ENCODE assay signal across 13 mouse cellular contexts in the genomic region with DNA sequence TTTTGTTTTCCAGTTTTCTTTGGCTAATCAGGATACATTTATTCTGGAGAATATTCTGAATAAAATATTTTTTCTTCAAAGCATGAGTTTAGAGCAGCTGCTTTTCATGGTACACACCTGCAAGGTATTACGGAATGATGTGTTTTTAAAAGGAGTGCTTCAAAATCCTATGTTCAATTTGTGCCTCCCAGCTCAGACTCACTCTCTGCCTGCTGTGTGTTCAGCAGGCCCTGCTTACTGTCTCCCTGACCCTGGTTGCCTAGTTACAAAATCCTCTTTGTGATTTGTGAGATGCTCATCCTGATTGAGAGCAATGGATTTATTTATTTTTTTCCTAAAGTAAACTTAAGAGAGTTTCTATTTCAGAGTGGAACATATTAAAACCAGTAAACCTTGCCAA.
DNase-seq lines count a peak whose midpoint lies in the region; ATAC-seq and TF ChIP-seq lines count a peak whose summit lies in the region.
"Had no signal": no experiment of that assay in that cellular context is flagged by ENCODE, and none has a peak within 500 bp of the region (broad histone marks: within the 10 kb centered on the region; RNA-seq: fewer than 3 reads in every experiment).

No protein-coding gene starts in this region.

- H3K9me3 ChIP-seq in intestine, embryonic 14.5 days (ENCODE audit: control insufficient read depth, low read length), result no peaks in the 10 kb centered on the region
- no peaks in the 10 kb centered on the region for H3K9me3 ChIP-seq in intestine, postnatal 0 days (ENCODE audit: control insufficient read depth)
- no peaks in the 10 kb centered on the region for H3K9me3 ChIP-seq in embryonic facial prominence, embryonic 10.5 days
- H3K9me3 ChIP-seq in heart, embryonic 11.5 days (replicated peaks; ENCODE audit: control insufficient read depth, low read length), result no peaks in the 10 kb centered on the region
- H3K9me3 ChIP-seq in midbrain, embryonic 15.5 days, result no peaks in the 10 kb centered on the region

- no peak for ATAC-seq in intestine, embryonic 14.5 days (replicated peaks; ENCODE audit: low FRiP score, low TSS enrichment, low read depth)
- ATAC-seq in intestine, postnatal 0 days, result no peak
- ATAC-seq in heart, embryonic 11.5 days (replicated peaks; ENCODE audit: insufficient number of reproducible peaks, low FRiP score, low TSS enrichment), result no peak
- ATAC-seq in midbrain, embryonic 15.5 days (replicated peaks), result peak; percentile 83

- peak overlapping the region; percentile 69 for H3K27ac ChIP-seq in intestine, embryonic 14.5 days (ENCODE audit: low read depth)
- H3K27ac ChIP-seq in intestine, postnatal 0 days (ENCODE audit: low read depth, low read length), result no peak overlapping the region
- H3K27ac ChIP-seq in embryonic facial prominence, embryonic 10.5 days (replicated peaks), result peak overlapping the region; percentile 67
- 0 out of 2 replicates have a peak overlapping the region, but pooled peaks have one; percentile 64 for H3K27ac ChIP-seq in heart, embryonic 11.5 days (ENCODE audit: low read depth, low read length)
- no peak overlapping the region; the same call in 1 of the 2 replicates for H3K27ac ChIP-seq in midbrain, embryonic 15.5 days

- no peak for DNase-seq in intestine, embryonic 14.5 days (ENCODE audit: low spot score)
- peak; percentile 14 for DNase-seq in embryonic facial prominence, embryonic 10.5 days (ENCODE audit: low spot score)
- DNase-seq in kidney, postnatal 25 days, result no peak
- no peak for DNase-seq in adipocyte (ENCODE audit: low spot score)
- no peak for DNase-seq in thymus, postnatal 25 days
- DNase-seq: adrenal gland, postnatal 36 days; cerebellum, postnatal 36 days; kidney, postnatal 36 days; liver; right cerebral cortex, postnatal 4 days had no signal

- peaks cover 3% of the 10 kb centered on the region; the same call in 1 of the 2 replicates for H3K4me1 ChIP-seq in intestine, embryonic 14.5 days (replicated peaks; ENCODE audit: control insufficient read depth, insufficient read depth, low read length)
- H3K4me1 ChIP-seq in intestine, postnatal 0 days (replicated peaks; ENCODE audit: control insufficient read depth, insufficient read depth, low read length), result no peaks in the 10 kb centered on the region
- H3K4me1 ChIP-seq in embryonic facial prominence, embryonic 10.5 days, result peaks cover 22% of the 10 kb centered on the region
- no peaks in the 10 kb centered on the region for H3K4me1 ChIP-seq in heart, embryonic 11.5 days (ENCODE audit: control insufficient read depth, insufficient read depth, low read length)
- 0 out of 2 replicates have a peak, but pooled peaks cover 4% of the 10 kb centered on the region for H3K4me1 ChIP-seq in midbrain, embryonic 15.5 days

- H3K36me3 ChIP-seq in intestine, embryonic 14.5 days (ENCODE audit: control insufficient read depth, insufficient read depth, low read length), result no peaks in the 10 kb centered on the region
- H3K36me3 ChIP-seq in intestine, postnatal 0 days (ENCODE audit: control insufficient read depth, insufficient read depth), result no peaks in the 10 kb centered on the region
- no peaks in the 10 kb centered on the region for H3K36me3 ChIP-seq in embryonic facial prominence, embryonic 10.5 days (replicated peaks)
- H3K36me3 ChIP-seq in heart, embryonic 11.5 days (ENCODE audit: control insufficient read depth, insufficient read depth, low read length), result no peaks in the 10 kb centered on the region
- no peaks in the 10 kb centered on the region for H3K36me3 ChIP-seq in midbrain, embryonic 15.5 days (replicated peaks)

- no peak overlapping the region for H3K9ac ChIP-seq in intestine, embryonic 14.5 days (ENCODE audit: low read length)
- H3K9ac ChIP-seq in intestine, postnatal 0 days (ENCODE audit: low read depth, low read length), result no peak overlapping the region
- H3K9ac ChIP-seq in heart, embryonic 11.5 days (ENCODE audit: low read depth, low read length), result no peak overlapping the region
- H3K9ac ChIP-seq in midbrain, embryonic 15.5 days, result no peak overlapping the region

- H3K4me2 ChIP-seq in intestine, embryonic 14.5 days (ENCODE audit: low read length), result no peak overlapping the region
- H3K4me2 ChIP-seq in intestine, postnatal 0 days (replicated peaks; ENCODE audit: low read depth), result no peak overlapping the region
- H3K4me2 ChIP-seq in heart, embryonic 11.5 days, result no peak overlapping the region
- H3K4me2 ChIP-seq in midbrain, embryonic 15.5 days, result no peak overlapping the region

- no peaks in the 10 kb centered on the region for H3K27me3 ChIP-seq in intestine, embryonic 14.5 days (replicated peaks; ENCODE audit: control insufficient read depth, insufficient read depth, low read length)
- H3K27me3 ChIP-seq in intestine, postnatal 0 days (replicated peaks; ENCODE audit: control insufficient read depth, insufficient read depth, low read length), result no peaks in the 10 kb centered on the region
- no peaks in the 10 kb centered on the region for H3K27me3 ChIP-seq in embryonic facial prominence, embryonic 10.5 days (replicated peaks; ENCODE audit: low read depth, poor library complexity, severe bottlenecking)
- no peaks in the 10 kb centered on the region for H3K27me3 ChIP-seq in heart, embryonic 11.5 days (ENCODE audit: control insufficient read depth, insufficient read depth, low read length)
- no peaks in the 10 kb centered on the region for H3K27me3 ChIP-seq in midbrain, embryonic 15.5 days (replicated peaks)

- TF ChIP-seq CTCF in intestine, postnatal 0 days (IDR thresholded peaks at IDR 0.05; ENCODE audit: low read depth), result no peak

- no peak overlapping the region for H3K4me3 ChIP-seq in intestine, embryonic 14.5 days (ENCODE audit: low read depth, low read length)
- H3K4me3 ChIP-seq in intestine, postnatal 0 days (ENCODE audit: low read depth, low read length), result no peak overlapping the region
- no peak overlapping the region for H3K4me3 ChIP-seq in embryonic facial prominence, embryonic 10.5 days
- H3K4me3 ChIP-seq in heart, embryonic 11.5 days (ENCODE audit: low read depth, low read length), result no peak overlapping the region
- H3K4me3 ChIP-seq in midbrain, embryonic 15.5 days, result no peak overlapping the region

- WGBS in intestine, embryonic 14.5 days, result 45% methylated on average over 1 of the region's 1 CpGs
- 73% methylated on average over 1 of the region's 1 CpGs for WGBS in intestine, postnatal 0 days
- WGBS in embryonic facial prominence, embryonic 10.5 days, result 55% methylated on average over 1 of the region's 1 CpGs
- 63% methylated on average over 1 of the region's 1 CpGs for WGBS in heart, embryonic 11.5 days (ENCODE audit: insufficient replicate concordance)
- 28% methylated on average over 1 of the region's 1 CpGs for WGBS in midbrain, embryonic 15.5 days

Comparison
In these comparisons a context has a peak if more than half of its experiments do, and no peak if none do; other contexts are left out.
1. H3K27ac ChIP-seq: peak in intestine, embryonic 14.5 days (single experiment), embryonic facial prominence, embryonic 10.5 days (single experiment) and heart, embryonic 11.5 days (single experiment); none in intestine, postnatal 0 days (single experiment) and midbrain, embryonic 15.5 days (single experiment).